Mouse (Mus musculus) ovary, postnatal 36 days (tissue): ENCODE data around the gene Fbxo3.
"Not testable (repeated sequence)": the region's sequence is repeated elsewhere in the genome, so short reads cannot be mapped to it uniquely, and the experiment has no call there.

ENCODE experiments used
- DNase-seq: peaks from one replicate; pipeline ENCODE4 v3.0.0; 2022; ENCODE audit warnings: low spot score, mixed read lengths

Fbxo3 gene

GRCm38 (mm10) chr2:104096256-104096655 is 68.7 kb downstream of the Fbxo3 start:
- DNase-seq: no peak

- DNase-seq: not testable (repeated sequence)
Observed at GRCm38 (mm10) chr2:104096796-104097195, 69.3 kb downstream of the Fbxo3 start.

- DNase-seq: not testable (repeated sequence)
Observed at GRCm38 (mm10) chr2:104097396-104097795, 69.9 kb downstream of the Fbxo3 start.

- DNase-seq: no peak
Observed at GRCm38 (mm10) chr2:104098529-104099230, 71.2 kb downstream of the Fbxo3 start.

GRCm38 (mm10) chr2:104099231-104099585 is 71.7 kb downstream of the Fbxo3 start:
- no peak for DNase-seq

- DNase-seq: no peak
Observed at GRCm38 (mm10) chr2:104099946-104100345, 72.4 kb downstream of the Fbxo3 start.

GRCm38 (mm10) chr2:104104800-104105199 is 77.3 kb downstream of the Fbxo3 start:
- DNase-seq: no peak

- not testable (repeated sequence) for DNase-seq
Observed at GRCm38 (mm10) chr2:104109021-104109420, 81.5 kb downstream of the Fbxo3 start.

- DNase-seq: no peak
Observed at GRCm38 (mm10) chr2:104109528-104109927, 82.0 kb downstream of the Fbxo3 start.

GRCm38 (mm10) chr2:104110031-104110430 is 82.5 kb downstream of the Fbxo3 start:
- no peak for DNase-seq

- DNase-seq: not testable (repeated sequence)
Observed at GRCm38 (mm10) chr2:104111170-104111797, 83.8 kb downstream of the Fbxo3 start.
